Mouse (Mus musculus): ENCODE results near the gene Klhl18. TPM values are rescaled to one million over a fixed set of nuclear protein-coding genes. Genes with fewer than 3 reads are reported as not detected.
"Not testable (repeated sequence)": the region's sequence is repeated elsewhere in the genome, so short reads cannot be mapped to it uniquely, and the experiment has no call there.

The Klhl18 gene
- polyA plus RNA-seq, 1 experiment from 2014 or later, result 11.9 TPM

DNA sequence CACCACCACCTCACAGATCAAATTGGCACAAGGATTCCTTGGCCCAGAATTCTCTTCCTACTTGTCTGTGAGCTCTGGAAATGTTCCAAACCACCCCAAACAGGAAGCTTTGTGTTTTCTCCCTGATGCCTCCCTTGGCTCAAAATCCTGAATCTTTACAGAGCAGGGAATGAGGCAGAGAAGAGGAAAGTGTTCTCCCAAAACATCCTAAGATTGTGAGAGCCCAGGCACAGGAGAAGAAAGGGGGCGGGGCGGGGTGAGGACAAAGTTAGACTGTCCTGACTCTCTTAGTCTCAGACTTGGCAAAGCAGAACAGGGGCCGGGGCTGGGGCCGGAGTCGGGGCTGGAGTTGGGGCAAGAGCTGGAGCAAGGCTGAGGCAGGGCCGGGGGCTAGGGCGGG, 63.6 kb downstream of the Klhl18 start:
- Histone ChIP-seq H3K27ac (replicated peaks) (no peak overlapping the region), H3K9me3 (no peaks in the 10 kb centered on the region), H3K4me1 (peaks cover 5% of the 10 kb centered on the region; the same call in 1 of the 2 replicates), H3K36me3 (no peaks in the 10 kb centered on the region), H3K27me3 (no peaks in the 10 kb centered on the region), H3K4me3 (no peak overlapping the region), H3K4me2 (replicated peaks) (no peak overlapping the region), H3K9ac (replicated peaks) (no peak overlapping the region)
- no peak for ATAC-seq (ENCODE audit: low FRiP score, low read depth)
- WGBS, result 90% methylated on average over 7 of the region's 7 CpGs

DNA sequence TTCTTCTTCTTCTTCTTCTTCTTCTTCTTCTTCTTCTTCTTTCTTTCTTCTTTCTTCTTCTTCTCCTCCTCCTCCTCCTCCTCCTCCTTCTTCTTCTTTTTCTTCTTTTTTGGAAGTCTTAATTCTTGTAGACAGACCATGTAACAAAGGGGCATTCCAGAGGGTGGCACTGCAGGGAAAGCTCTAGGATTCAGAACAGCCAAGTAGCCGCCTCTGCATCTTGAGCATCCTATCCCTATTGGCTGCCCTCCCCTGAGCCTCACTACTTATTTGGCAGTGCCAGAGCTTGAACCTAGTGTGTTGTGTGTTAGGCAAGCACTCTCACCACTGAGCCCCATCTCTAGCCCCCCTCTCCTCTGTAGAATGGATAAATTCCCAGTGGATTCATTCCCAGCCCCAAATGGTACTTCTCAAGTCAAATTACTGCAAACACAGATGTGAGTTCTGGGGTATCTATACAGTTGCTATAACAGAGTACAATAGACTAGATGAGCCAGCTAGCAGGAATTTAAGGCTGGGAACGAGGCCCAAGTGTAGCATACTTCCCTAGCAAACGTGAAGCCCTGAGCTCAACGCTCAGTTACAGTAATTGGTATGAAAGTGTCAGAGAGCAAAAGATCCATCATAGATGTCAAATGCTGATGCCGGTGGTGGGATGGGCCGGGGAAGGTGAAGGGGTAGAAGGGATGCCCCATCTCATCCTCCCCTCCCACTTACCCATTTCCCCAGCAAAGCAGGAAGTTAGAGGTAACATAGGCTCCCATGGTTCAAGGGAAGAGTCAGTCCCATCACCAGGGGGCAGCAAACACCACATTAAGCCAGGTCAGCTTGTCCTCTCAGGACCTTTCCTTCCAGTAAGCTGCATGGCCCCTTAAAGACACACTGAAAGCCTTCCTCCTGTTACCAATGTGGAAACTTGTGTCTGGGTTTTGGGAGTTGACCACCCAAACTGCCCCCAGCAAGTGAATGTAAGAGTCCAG, 65.3 kb downstream of the Klhl18 start:
- Histone ChIP-seq H3K27ac (replicated peaks) (no peak overlapping the region), H3K4me3 (no peak overlapping the region), H3K4me2 (replicated peaks) (no peak overlapping the region), H3K4me1 (peaks cover 13% of the 10 kb centered on the region), H3K9me3 (no peaks in the 10 kb centered on the region), H3K36me3 (no peaks in the 10 kb centered on the region), H3K27me3 (no peaks in the 10 kb centered on the region), H3K9ac (replicated peaks) (no peak overlapping the region)
- ATAC-seq (ENCODE audit: low FRiP score, low read depth), result no peak
- WGBS, result 41% methylated on average over 6 of the region's 6 CpGs

DNA sequence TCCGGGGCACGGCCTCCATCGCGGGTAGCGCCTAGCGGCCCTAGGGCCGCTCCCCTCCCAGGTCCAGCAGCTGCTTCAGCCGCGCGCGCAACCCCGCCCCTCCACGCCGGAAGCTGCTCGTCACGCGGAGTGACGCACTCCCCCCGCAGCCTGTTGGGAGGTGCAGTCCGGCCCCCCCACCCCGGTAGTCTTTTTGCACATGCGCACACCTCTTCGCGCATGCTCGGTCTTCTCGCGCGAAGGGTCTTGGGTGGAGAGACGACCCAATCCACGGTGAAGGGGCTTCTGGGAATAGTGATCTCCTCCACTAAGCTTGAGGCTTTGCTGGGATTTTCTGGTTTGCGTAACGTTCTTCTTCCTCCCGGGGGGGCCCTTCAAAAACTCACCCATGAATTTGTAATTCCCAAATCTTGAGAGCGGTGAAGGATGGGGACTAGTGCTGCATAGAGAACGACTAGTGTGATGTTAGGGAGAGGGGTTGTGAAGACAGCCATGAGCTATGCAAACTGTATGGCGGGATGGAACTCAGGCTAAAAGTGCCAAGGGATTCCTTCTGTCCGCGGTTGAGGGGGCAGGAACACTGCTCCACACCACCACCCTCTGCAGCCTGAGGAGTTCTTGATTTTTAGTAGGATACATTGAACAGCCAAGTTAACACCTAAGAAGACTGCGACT, 68.3 kb downstream of the Klhl18 start, which contains the start of gene Ptpn23:
TSS of gene Ptpn23 (minus strand) at position 115 of the 675 bp plus-strand sequence.
- under 1% methylated on average over 38 of the region's 39 CpGs for WGBS

DNA sequence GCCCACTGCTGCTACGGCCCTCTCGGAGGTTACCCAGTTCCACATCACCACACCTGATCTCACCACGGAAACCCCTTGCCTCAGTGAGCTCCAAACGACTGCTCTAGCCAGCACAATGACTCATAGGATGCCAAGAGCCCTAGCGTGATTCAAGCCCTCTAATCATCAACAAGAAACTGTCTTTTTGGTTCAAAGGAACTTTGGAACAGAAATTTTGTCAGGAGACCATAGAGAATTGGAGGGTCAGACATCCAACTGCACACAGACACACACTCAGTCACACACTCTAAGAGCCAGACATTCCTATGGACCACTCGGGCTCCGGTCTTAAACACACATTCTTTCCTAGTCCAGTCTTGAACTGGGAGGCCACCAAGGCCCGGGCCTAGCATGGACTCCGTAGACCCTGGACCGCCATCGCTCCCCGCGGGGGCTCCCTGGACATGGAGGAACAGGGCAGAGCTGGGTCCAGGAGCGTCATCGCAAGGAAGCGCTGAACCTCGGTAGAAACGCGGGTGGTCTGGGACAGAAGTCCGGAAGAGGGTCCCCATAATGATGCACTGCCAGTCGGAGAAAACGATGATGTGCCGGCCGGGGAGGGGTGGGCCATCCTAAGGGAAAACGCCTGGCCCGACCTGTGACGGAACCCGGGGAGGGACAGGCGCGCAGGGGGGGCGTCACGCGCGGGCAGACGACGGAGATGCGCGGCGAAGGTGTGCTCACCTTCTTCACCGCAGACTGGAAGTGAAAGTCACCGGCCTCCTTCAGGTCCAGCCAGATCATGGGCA, 69.0 kb downstream of the Klhl18 start:
- Histone ChIP-seq H3K4me3 (peak overlapping the region; percentile 58), H3K4me1 (peaks cover 20% of the 10 kb centered on the region), H3K9me3 (no peaks in the 10 kb centered on the region), H3K9ac (replicated peaks) (peak overlapping the region; percentile 89), H3K27me3 (no peaks in the 10 kb centered on the region), H3K4me2 (replicated peaks) (peak overlapping the region; percentile 90), H3K27ac (replicated peaks) (peak overlapping the region; percentile 71), H3K36me3 (0 out of 2 replicates have a peak, but pooled peaks cover 5% of the 10 kb centered on the region)
- ATAC-seq (ENCODE audit: low FRiP score, low read depth), result peak; percentile 68
- 2% methylated on average over 41 of the region's 41 CpGs for WGBS

More for the DNA sequence above, 68.3 kb downstream of the Klhl18 start, which contains the start of gene Ptpn23:
- H3K36me3 ChIP-seq, result 0 out of 2 replicates have a peak, but pooled peaks cover 3% of the 10 kb centered on the region
- peak within 1 kb of the TSS; percentile 90 for H3K4me2 ChIP-seq (replicated peaks)
- peaks cover 20% of the 10 kb centered on the region for H3K4me1 ChIP-seq
- ATAC-seq (ENCODE audit: low FRiP score, low read depth), result peak; percentile 94
- peak within 1 kb of the TSS; percentile 58 for H3K4me3 ChIP-seq
- peak within 1 kb of the TSS; percentile 81 for H3K27ac ChIP-seq (replicated peaks)
- H3K27me3 ChIP-seq, result no peaks in the 10 kb centered on the region
- no peaks in the 10 kb centered on the region for H3K9me3 ChIP-seq
- peak within 1 kb of the TSS; percentile 89 for H3K9ac ChIP-seq (replicated peaks)

DNA sequence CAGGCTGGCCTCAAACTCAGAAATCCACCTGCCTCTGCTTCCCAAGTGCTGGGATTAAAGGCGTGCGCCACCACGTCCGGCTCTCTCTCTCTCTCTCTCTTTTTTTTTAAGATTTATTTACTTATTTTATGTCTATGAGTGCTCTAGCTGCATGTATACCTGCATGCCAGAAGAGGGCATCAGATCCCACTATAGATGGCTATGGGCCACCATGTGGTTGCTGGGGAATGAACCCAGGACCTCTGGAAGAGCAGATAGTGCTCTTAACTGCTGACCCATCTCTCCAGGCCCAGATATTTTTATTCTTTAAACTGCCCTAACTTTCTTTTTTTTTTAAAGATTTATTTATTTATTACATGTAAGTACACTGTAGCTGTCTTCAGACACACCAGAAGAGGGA, 73.3 kb downstream of the Klhl18 start:
- not testable (repeated sequence) for H3K9ac ChIP-seq (replicated peaks); H3K27me3 ChIP-seq; H3K27ac ChIP-seq (replicated peaks); ATAC-seq (ENCODE audit: low FRiP score, low read depth); H3K4me2 ChIP-seq (replicated peaks); H3K4me3 ChIP-seq; H3K36me3 ChIP-seq; H3K9me3 ChIP-seq
- WGBS, result 88% methylated on average over 4 of the region's 4 CpGs
- peaks cover 15% of the 10 kb centered on the region for H3K4me1 ChIP-seq

DNA sequence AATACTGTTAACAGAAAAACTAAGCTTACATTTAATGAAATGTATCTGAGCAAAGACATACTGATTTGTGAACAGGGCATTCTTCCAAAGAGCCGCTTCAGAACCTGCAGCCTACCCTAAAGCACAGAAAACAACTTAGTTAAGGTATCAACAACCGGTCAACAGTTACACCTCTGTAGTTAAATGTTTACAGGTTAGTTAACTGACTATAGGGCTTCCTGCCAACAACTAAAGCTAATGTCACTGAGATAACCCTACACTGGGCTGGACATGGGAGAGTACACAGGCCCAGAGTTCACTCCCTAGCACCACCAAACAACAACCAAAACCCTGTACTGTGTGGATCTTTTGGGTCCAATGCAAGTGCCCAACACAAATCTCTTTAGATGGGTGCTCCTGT, 73.8 kb downstream of the Klhl18 start:
- Histone ChIP-seq H3K27me3 (no peaks in the 10 kb centered on the region), H3K4me2 (replicated peaks) (no peak overlapping the region), H3K4me1 (peaks cover 15% of the 10 kb centered on the region), H3K4me3 (no peak overlapping the region), H3K9me3 (no peaks in the 10 kb centered on the region), H3K36me3 (peaks cover 14% of the 10 kb centered on the region; the same call in 1 of the 2 replicates), H3K9ac (replicated peaks) (no peak overlapping the region), H3K27ac (replicated peaks) (no peak overlapping the region)
- ATAC-seq (ENCODE audit: low FRiP score, low read depth), result no peak
- WGBS, result 97% methylated on average over 2 of the region's 2 CpGs

GRCm38 (mm10) chr9:110400650-110401049, 75.8 kb downstream of the Klhl18 start:
- no peak overlapping the region for H3K4me2 ChIP-seq (replicated peaks)
- peaks cover 31% of the 10 kb centered on the region for H3K36me3 ChIP-seq
- no peaks in the 10 kb centered on the region for H3K9me3 ChIP-seq
- no peak overlapping the region for H3K27ac ChIP-seq (replicated peaks)
- ATAC-seq (ENCODE audit: low FRiP score, low read depth), result no peak
- H3K9ac ChIP-seq (replicated peaks), result no peak overlapping the region
- 87% methylated on average over 5 of the region's 5 CpGs for WGBS
- no peak overlapping the region for H3K4me3 ChIP-seq
- H3K27me3 ChIP-seq, result no peaks in the 10 kb centered on the region
- 0 out of 2 replicates have a peak, but pooled peaks cover under 1% of the 10 kb centered on the region for H3K4me1 ChIP-seq

DNA sequence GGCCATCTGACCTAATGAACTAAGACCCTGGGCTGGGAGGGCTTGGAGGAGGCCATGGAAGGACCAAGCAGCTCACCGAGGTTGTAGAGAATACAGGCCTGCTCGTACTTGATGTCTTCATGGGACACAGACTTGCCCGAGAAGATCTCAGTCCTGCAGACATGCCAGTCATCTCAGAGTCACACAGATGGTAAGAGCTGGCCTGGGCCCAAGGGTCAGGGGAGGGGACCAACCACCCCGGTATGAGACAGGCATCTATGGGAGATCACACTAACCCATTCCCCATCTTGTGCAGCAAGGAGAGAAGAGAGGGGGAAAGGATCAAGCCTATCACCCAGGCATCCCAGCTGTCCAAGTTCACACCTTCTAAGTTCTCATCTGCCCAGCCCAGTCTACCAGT, 83.2 kb downstream of the Klhl18 start:
- Histone ChIP-seq H3K27ac (replicated peaks) (no peak overlapping the region), H3K4me3 (no peak overlapping the region), H3K36me3 (peaks cover 91% of the 10 kb centered on the region), H3K9me3 (no peaks in the 10 kb centered on the region), H3K27me3 (no peaks in the 10 kb centered on the region), H3K4me2 (replicated peaks) (no peak overlapping the region), H3K4me1 (no peaks in the 10 kb centered on the region), H3K9ac (replicated peaks) (no peak overlapping the region)
- ATAC-seq (ENCODE audit: low FRiP score, low read depth), result no peak
- 92% methylated on average over 4 of the region's 4 CpGs for WGBS

DNA sequence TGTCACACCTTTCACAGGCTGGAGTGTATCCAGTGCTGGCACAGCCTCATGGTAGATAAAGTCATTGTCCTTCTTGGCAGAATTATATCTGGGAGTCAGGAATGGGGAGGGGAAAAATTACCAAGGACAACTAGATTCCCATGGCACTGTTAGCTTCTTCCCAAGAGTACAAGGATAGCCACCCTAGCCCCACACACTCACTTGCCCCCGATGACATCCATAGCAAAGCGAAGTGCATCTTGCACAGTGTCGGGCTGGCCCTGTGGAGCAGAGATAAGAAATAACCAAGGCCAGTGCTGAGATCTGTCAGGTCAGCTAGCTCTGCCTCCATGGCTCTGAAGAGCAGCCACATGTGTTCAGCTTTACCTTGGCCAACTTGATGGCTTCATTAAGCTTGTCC, 85.7 kb downstream of the Klhl18 start:
- no peak for ATAC-seq (ENCODE audit: low FRiP score, low read depth)
- no peak overlapping the region for H3K9ac ChIP-seq (replicated peaks)
- H3K9me3 ChIP-seq, result no peaks in the 10 kb centered on the region
- H3K27ac ChIP-seq (replicated peaks), result no peak overlapping the region
- H3K36me3 ChIP-seq, result peaks cover 95% of the 10 kb centered on the region
- no peaks in the 10 kb centered on the region for H3K4me1 ChIP-seq
- no peak overlapping the region for H3K4me2 ChIP-seq (replicated peaks)
- WGBS, result 98% methylated on average over 3 of the region's 3 CpGs
- H3K4me3 ChIP-seq, result no peak overlapping the region
- no peaks in the 10 kb centered on the region for H3K27me3 ChIP-seq

DNA sequence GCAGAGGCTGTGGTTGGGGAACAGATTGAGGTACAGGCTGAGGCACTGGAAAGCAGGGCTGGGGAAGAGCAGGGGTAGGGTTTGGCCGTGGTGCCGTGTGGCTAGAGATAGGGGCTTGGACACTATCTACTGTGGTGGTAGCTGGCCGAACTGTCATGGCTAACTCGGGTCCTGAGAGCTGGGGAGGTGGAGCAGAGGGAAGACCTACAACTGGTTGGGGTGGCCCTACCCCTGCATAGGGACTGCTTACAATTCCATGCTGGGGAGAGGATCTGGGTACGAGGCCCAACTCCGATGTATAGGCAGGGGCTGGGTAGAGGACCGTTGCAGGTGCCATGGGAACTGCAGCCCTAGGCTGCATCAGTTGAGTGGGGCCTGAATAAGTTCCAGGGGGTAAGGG, 88.5 kb downstream of the Klhl18 start:
- H3K4me2 ChIP-seq (replicated peaks), result no peak overlapping the region
- H3K4me1 ChIP-seq, result no peaks in the 10 kb centered on the region
- H3K9me3 ChIP-seq, result no peaks in the 10 kb centered on the region
- H3K9ac ChIP-seq (replicated peaks), result no peak overlapping the region
- no peaks in the 10 kb centered on the region for H3K27me3 ChIP-seq
- H3K36me3 ChIP-seq, result peaks cover 99% of the 10 kb centered on the region
- ATAC-seq (ENCODE audit: low FRiP score, low read depth), result no peak
- 93% methylated on average over 7 of the region's 7 CpGs for WGBS
- H3K27ac ChIP-seq (replicated peaks), result no peak overlapping the region
- no peak overlapping the region for H3K4me3 ChIP-seq

- H3K27me3 ChIP-seq, result no peaks in the 10 kb centered on the region
- 91% methylated on average over 7 of the region's 7 CpGs for WGBS
- H3K36me3 ChIP-seq, result peaks cover 95% of the 10 kb centered on the region
- H3K9ac ChIP-seq (replicated peaks), result no peak overlapping the region
- H3K27ac ChIP-seq (replicated peaks), result no peak overlapping the region
- no peak overlapping the region for H3K4me2 ChIP-seq (replicated peaks)
- no peak overlapping the region for H3K4me3 ChIP-seq
- no peaks in the 10 kb centered on the region for H3K4me1 ChIP-seq
- no peak for ATAC-seq (ENCODE audit: low FRiP score, low read depth)
- H3K9me3 ChIP-seq, result no peaks in the 10 kb centered on the region
These were observed 92.0 kb downstream of the Klhl18 start for GRCm38 (mm10) chr9:110384369-110384929.
